Mouse (Mus musculus): ENCODE data around the gene Krtap19-3.

DNA sequence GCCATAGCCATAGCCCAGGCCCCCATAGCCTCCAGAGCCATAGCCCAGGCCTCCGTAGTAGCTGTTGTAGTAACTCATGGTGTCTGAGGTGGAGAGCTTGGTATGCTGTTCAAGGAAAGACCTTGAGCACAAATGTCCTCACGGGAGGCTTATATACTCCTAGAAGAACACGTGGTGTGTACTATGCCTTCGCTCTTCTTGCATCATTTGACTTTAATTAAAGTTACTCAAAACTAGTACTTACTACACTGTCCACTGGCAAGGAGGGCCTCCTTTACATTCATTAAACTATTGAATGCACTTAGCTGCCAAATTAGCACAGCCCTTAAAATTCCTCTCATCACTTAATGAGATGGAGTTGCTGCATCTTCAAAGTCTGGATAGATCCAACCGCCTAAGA lies 7.2 kb upstream of the Krtap19-3 start, which contains the start of gene Krtap19-4:
- no peak for TF ChIP-seq POLR2A (IDR thresholded peaks at IDR 0.05; ENCODE audit: insufficient read depth, low read depth, low read length)
- TF ChIP-seq CTCF (IDR thresholded peaks at IDR 0.05; ENCODE audit: insufficient read depth, low read depth, low read length), result no peak
